Mouse (Mus musculus) mesoderm, embryonic 11.5 days (tissue): ENCODE results near the gene Rfx2.

Experiments used
- DNase-seq: peaks from one replicate; pipeline ENCODE4 v3.0.0-alpha.2; 2012; ENCODE audit warnings: low read depth, low spot score

Gene Rfx2

GRCm38 (mm10) chr17:56788886-56789285 is 41.9 kb downstream of the Rfx2 start:
- DNase-seq, result no peak

- no peak for DNase-seq
Observed at GRCm38 (mm10) chr17:56780291-56780978, 50.4 kb downstream of the Rfx2 start.

- no peak for DNase-seq
Observed at GRCm38 (mm10) chr17:56778779-56779362, 51.9 kb downstream of the Rfx2 start.

- no peak for DNase-seq
Observed at GRCm38 (mm10) chr17:56777568-56777967, 53.2 kb downstream of the Rfx2 start.

- no peak for DNase-seq
Observed at GRCm38 (mm10) chr17:56769950-56770349, 60.9 kb downstream of the Rfx2 start, which contains the start of gene Prr22. Gene Prr22, plus strand, starts transcription at chr17:56770250.

- no peak for DNase-seq
Observed at GRCm38 (mm10) chr17:56768941-56769340, 61.9 kb downstream of the Rfx2 start.

- DNase-seq, result no peak
Observed at GRCm38 (mm10) chr17:56767531-56768135, 63.2 kb downstream of the Rfx2 start.

- DNase-seq, result no peak
Observed at GRCm38 (mm10) chr17:56766631-56767405, 64.0 kb downstream of the Rfx2 start.

- no peak for DNase-seq
Observed at GRCm38 (mm10) chr17:56765431-56765830, 65.4 kb downstream of the Rfx2 start.

GRCm38 (mm10) chr17:56764474-56765354 is 66.1 kb downstream of the Rfx2 start, which contains the start of gene Dus3l:
Gene Dus3l, plus strand, starts transcription at chr17:56764757.
- DNase-seq, result peak; percentile 87

GRCm38 (mm10) chr17:56763741-56764250 is 67.0 kb downstream of the Rfx2 start:
- DNase-seq, result no peak

GRCm38 (mm10) chr17:56762769-56763731 is 67.8 kb downstream of the Rfx2 start:
- DNase-seq, result peak; percentile 73

GRCm38 (mm10) chr17:56761991-56762410 is 68.8 kb downstream of the Rfx2 start:
- peak; percentile 92 for DNase-seq

GRCm38 (mm10) chr17:56761077-56761476 is 69.7 kb downstream of the Rfx2 start:
- DNase-seq, result no peak

GRCm38 (mm10) chr17:56759261-56759660 is 71.6 kb downstream of the Rfx2 start:
- peak; percentile 67 for DNase-seq

GRCm38 (mm10) chr17:56758132-56758531 is 72.7 kb downstream of the Rfx2 start:
- DNase-seq, result peak; percentile 50

GRCm38 (mm10) chr17:56757416-56758123 is 73.2 kb downstream of the Rfx2 start, which contains the start of gene Nrtn:
Gene Nrtn, minus strand, starts transcription at chr17:56757530.
- peak; percentile 80 for DNase-seq

GRCm38 (mm10) chr17:56756703-56757399 is 74.0 kb downstream of the Rfx2 start:
- DNase-seq, result no peak
